Mouse (Mus musculus): Measurements from ENCODE around the gene Nit1.
"Not testable (repeated sequence)": the region's sequence is repeated elsewhere in the genome, so short reads cannot be mapped to it uniquely, and the experiment has no call there.

Gene Nit1

DNA sequence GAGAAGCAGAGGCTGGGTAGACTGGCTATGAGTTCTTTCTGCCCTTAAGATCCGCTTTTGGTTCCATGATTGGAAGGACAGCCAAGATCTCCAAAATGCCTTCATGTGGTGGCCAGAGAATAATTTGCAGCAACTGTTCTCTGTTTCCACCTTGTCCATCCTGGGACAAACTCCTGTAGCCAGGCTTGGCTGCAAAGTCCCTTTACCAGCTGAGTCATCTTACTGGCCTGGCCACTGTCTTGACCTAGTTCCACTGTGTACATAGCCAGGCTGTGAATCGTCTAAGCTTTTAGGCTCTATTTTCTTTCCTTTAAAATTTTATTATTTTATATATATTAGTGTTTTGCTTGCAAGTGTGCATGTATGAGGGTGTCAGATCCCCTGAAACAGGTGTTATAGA lies 3.8 kb upstream of the Nit1 start:
- DNase-seq (ENCODE audit: low spot score): no peak

DNA sequence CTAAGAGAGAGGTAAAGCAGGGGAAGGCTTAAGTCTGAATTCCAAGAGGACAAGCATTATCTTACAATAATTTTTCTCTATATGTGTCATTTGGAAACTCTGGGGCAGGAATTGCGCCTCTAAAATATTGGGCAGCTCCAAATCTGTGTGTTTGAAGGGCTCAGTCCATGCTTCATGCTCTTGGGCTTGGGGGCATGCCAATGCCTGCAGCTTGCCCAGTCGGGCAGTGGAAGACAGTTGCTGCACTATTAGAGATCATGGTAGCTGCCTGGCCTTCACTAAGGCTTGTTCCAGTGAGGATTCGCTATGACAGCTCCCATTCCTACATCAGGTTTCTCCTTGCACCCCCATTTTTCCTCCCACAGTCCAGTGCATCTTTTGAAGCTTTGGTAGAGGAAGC lies 3.2 kb upstream of the Nit1 start:
- DNase-seq (ENCODE audit: low spot score): no peak

DNA sequence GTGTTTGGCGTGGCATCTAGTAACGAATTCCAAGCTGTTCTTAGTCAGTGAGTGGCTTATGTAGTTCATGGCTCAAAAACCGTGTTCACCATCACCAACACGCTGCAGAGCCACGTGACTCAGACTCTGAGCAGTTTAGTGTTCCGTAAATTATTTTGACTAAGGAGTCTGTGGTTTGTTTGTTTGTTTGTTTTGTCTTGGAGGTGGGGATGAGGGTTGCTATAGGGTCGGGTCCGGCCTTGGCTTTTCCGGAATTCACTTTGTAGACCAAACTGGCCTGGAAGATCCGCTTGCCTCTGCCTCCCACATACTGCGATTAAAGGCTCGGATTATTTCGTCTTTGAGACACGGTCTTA lies 627 bp upstream of the Nit1 start:
- no peak for DNase-seq (ENCODE audit: low spot score)

DNA sequence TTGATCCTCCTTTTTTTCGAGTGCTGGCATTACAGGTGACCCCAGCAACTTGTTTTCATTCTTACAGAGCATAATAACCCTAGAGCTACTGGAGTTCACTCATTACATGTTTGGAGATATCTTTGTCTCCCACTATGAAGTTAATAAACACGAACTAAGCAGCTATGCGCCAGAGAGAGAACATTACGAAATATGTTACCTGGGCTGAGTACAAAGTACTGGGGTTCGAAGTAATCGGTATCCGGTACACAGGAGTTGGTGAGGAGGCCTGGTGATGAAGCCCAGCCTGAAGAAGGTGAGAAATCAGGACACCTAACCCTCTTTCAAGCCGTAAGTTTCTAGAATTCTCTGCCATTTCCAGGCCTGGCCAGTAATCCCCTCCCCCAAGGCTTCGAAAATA lies 731 bp downstream of the Nit1 start:
- DNase-seq (ENCODE audit: low spot score): no peak

DNA sequence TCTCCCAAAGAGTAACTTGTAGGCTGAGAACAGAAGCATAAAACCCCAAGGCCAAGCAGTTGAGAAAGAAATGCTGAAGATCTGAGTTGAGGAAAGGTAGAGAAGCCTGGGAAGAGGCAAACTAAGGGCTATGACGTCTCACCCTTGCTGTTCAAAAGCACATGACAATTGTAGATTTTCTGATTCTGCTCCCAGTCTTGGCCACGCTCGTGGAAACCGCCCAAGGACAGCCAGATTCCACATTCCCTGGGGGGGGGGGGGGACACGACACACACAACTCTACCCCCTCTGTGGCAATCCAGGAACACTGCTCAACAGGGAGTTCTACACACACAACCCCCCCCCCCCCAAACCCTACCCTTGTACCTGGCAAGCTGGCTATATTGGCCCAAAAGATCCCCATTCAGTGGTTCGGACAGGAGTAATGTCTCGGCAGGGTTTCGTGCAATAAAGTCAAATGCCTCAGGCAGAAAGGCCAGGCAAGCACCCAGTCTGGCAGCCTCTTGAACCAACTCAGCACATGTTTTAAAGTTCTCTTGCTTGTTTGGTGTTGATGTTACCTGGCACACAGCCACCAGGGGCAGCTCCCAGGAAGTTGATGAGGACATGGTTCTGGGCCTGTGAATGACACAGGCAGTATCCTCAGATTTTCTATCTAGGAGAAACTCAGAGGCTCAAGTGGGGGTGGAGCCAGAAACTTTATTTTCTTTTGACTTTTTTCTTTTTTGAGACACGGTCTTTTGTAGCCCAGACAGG lies 1.3 kb downstream of the Nit1 start:
- DNase-seq (ENCODE audit: low spot score): no peak

DNA sequence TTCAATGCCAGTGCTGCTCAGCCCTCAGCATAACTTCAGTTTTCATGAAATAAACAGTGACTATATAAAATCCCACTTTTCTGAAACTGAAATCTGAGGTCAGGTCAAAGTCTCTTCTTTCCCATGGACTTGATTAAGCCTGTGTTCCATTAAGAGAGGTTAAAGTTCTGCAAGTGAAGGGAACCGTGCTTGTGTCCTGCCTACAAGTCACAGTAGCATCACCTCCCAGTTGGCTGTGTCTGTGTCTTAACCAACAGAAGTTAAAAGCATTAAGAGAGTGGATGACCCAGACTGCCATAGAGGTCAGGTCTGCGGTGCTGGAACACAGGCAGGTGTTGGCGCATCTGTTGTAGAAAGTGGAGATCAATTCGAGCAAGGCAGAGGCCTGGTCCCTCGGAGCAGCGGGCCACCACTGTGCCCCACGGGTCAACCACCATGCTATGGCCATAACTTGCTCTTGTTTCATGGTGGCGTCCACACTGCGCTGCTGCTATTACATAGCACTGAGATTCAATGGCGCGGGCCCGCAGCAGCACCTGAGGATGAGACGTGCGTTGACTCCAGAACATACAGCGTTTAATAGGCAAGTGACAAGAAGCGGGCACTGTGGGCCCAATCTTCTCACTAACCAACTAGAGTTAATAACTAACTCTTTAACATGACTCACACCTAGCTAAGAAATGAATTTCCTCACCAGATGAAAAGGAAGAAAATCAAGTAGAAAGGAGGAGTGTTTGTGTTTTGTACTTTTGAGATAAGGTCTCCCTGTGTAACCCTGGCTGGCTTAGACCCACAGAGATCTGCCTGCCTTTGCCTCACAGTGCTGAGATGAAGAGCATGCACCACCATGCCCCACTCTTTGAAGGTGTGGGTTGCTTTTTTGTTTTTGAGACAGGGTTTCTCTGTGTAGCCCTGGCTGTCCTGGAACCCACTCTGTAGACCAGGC lies 2.9 kb downstream of the Nit1 start:
- no peak for DNase-seq (ENCODE audit: low spot score)

DNA sequence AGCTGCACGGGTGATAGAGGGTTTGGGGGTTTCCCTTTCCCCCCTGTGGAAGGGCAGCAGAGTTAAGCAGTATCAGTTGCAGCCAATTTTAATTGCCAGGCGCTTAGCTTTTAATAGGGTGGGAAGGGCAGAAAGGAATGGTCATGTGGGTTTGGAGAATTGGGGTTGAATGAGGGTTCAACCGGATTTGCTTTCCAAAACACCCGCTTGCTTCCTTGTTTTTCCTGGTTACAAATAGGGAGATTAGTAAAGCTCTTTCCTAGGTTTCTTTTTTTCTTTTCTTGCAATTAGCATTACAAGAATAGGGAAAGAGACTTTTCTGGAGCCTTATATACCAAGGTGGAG lies 15.3 kb downstream of the Nit1 start:
- DNase-seq (ENCODE audit: low spot score): no peak

DNA sequence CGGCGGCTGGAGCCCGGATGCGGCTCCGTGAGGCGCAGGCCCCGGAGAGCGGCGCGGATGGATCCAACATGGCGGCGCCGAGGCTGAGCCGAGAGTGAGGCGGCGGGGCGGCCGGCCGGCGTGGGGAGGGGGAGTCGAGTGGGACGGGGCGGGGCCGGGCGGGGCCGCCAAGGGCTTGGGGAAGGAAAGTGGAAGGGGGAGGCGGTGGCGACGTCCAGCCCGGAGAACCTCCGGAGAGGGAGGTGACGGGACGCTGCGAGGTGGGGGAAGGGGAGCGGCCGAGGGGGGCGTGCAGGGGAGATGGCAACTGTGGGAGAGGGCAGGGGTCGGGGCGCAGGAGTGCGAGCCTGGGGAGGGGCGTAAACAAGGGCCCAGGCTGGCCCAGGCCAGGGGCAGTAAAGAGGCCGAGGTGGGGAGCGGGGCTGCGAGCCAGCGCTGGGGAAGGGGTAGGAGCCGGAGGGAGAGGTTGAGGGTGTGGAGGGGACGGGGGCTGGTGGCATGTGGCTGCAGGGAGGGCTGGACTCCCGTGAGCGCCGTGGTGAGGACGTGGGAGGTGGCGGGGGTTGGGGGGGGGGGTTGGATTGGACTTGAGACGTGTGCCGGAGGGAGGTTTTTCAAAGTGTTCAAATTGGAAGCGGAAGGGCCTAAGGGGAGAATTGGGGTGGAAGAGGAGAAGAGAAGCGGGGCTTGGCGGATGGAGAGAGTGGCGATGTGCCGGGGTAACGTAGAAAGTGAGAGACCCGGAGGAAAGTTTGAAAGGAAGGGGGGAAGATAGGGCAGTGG lies 15.8 kb downstream of the Nit1 start:
- no peak for DNase-seq (ENCODE audit: low spot score)

DNA sequence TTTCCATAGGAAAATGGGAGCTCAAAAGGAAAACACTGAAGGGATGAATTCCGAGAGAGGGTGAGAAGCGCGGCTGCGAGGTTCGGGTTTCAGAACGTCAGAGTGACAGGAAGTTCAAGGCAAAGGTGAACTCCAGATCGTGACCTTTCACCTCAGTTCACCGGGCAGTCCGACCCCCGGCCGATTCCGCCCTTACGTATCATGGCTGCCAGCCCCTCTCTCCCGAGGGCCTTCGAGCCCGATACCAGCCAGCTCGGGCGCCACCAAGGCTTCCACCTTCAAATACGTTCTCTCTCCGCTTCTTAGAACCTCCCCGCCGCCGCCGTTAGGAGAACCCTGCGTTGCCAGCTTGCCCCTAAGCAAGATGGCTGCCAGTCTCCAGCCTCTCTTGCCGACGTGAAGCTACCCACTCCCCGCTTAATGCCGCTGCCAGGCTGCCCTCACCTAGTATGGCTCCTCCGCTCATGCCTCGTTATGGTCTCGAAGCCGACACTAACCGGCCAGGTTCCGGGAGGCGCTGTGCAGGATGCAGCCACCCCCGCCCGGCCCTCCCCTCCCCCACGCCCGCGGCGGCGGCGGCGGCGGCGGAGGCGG lies 16.5 kb downstream of the Nit1 start, which contains the start of gene Dedd:
Gene Dedd, plus strand, starts transcription at position 307 of the 594 bp plus-strand sequence.
- DNase-seq (ENCODE audit: low spot score): peak; percentile 75

DNA sequence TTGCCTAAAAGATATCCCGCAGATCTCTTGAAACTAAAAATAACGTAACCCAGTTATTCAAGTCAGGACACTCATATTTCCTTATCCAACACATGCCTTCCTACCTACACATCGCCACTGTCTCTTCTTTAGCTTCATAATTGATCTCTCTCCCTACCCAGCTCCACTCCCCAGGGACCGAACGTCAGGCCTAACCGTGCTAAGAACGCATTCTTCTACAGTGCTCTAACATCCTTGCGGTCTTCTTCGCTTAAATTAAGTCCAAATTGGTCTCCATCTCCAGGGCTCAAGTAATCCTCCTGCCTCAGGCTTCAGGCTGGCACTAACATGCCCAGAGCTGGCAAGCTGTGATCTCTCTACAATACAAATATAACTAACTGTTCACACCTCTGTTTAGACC lies 17.2 kb downstream of the Nit1 start:
- no peak for DNase-seq (ENCODE audit: low spot score)

DNA sequence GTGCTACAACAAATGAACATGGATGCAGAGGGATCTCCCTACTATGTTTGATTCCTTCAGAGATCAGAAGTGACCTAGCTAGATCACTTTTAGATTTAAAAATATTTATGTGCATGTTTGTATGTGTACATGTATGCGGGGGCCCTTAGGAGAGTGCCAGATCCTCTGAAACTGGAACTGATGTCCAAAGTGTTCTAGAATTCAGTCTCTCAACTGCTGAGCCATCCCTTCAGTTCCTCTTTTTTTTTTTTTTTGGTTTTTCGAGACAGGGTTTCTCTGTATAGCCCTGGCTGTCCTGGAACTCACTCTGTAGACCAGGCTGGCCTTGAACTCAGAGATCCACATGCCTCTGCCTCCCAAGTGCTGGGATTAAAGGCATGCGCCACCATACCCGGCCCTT lies 18.9 kb downstream of the Nit1 start:
- not testable (repeated sequence) for DNase-seq (ENCODE audit: low spot score)

DNA sequence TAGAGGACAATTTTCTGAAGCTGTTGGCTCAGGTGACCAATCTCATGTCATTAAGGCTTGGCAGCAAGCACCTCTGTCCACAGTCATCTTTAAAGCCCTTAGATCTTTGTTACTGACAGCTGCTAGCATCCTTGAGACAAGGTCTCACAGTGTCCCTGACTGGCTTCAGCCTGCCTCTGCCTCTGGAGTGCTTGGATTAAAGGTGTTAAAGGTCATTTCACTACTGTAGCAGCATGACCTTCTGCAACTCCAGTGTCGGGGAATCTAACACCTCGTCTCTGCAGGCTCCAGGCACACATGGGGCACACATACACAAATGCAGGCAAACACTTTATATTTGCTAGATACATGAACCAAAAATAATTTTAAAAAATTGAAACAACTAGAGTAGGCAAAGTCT lies 19.9 kb downstream of the Nit1 start:
- DNase-seq (ENCODE audit: low spot score): no peak

DNA sequence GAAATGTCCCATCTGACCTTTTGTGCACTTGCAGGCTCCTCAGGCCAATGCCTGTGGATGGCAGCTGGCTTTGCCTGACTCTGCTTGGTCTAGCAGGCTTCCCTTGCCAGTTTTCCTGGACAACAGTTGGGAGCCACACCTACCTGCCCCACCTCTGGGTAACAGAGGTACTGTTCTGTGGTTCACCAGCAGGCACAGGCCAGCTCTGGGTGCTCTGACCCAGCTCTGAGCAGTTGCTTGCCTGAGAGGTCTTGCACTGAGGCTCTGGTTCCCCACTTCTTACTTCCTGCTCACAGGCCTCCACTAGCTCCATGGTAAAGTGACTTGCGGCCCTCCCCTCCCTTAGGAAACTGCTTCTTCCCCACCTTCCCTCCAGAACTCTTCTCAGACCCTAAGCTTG lies 23.4 kb downstream of the Nit1 start:
- DNase-seq (ENCODE audit: low spot score): no peak

DNA sequence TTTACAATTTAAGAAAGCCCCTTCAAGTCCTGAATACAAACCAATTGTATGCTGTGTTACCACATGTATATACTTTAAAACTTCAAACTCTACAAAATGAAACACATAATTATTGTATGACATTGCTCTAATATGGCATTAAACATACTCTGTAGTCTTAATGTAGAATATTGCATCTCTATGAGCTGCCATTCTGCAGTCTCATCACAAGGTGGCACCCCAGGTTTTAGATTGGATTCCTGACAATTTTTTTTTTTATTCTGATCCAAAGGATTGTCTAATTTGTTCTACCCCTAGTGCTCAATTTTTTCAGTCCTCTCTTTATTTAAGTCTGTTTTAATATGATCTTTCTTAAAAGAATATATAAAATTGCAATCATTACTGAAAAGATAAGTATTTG lies 24.0 kb downstream of the Nit1 start:
- no peak for DNase-seq (ENCODE audit: low spot score)

DNA sequence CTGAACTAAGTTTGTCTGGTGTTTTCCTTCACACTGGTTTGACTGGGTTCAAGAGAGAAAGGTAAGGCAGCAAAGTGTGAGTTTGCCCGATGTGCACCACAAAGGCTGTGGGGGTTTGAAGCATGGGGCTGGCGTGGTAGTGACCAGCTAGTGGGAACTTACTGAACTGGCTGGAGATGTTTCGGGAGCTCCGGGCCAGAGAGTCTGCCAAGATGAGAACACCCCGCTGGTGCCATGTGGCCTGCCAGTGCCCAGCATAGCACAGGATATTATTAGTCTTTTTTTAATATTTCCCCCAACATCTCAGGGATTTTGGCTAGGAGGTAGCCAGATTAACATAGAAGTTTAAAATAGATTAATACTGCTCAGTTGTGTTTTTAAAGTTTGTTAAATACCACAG lies 25.3 kb downstream of the Nit1 start:
- no peak for DNase-seq (ENCODE audit: low spot score)

DNA sequence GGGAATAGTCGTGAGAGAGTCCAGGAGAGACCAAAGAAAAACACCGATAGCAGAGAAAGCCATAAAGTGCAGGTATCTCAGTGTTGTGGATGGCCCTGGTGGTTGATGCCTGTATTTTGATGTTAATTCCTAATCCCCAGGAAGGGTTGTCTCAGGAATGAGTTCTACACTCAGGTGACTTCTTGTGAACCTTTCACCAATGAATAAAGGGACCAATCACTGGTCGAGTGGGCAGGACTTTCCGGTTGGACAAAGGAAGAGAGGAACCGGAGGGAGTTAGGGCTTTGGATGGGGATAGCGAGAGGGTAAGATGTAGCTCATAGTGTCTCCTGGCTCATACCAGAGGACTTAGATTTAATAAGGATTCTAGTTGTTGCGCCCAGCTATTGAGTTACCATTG lies 25.7 kb downstream of the Nit1 start:
- no peak for DNase-seq (ENCODE audit: low spot score)

DNA sequence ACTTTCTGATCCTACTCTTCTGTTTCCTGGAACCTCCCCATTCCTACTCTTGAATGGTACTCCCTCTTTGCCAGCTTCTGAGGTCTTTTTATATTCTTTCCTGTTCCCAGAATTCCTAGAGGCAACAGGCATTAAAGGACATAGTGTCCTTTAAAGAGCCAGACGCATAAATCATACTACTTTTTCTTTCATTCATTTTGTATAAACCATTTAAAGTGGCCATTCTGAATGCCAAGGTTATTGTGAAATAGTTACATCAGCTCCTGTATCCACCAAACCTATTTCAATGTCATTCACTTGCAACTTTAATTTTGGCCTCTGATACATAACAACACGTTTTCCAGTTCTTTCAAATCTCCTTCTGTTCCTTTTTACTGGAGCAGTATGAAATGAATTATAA lies 36.1 kb downstream of the Nit1 start:
- DNase-seq (ENCODE audit: low spot score): no peak

DNA sequence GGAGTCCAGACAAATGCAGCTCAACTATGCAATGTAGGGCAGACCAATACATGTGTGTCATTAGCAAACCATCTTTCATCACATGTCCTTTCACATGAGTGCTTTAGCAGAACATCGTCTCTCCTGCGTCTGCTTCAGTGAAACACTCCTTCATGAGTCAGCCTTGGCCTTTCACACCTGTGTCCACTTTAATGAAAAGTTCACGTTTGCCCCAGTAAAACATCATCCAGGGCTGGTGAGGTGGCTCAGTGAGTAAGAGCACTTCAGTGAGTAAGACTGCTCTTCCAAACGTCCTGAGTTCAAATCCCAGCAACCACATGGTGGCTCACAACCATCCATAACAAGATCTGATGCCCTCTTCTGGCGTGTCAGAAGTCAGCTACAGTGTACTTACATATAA lies 39.3 kb downstream of the Nit1 start:
- not testable (repeated sequence) for DNase-seq (ENCODE audit: low spot score)

DNA sequence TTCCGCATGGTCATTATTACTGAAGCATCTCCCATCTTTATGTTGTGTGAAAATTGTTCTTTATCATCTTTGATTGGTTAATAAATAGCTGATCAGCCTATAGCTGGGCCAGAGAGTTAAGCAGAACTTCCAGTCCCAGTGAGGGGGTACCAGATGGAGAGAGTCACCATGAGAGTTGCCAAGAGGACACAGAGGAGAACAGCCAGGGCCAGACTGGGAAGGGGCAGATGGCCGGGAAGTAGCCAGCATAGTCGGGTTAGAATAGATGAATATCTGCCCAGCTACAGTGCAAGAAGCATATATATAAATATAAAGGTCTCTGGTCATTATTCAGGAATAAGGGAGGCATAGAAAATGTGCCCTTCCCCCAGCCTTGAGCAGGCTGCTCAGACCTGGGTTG lies 47.2 kb downstream of the Nit1 start:
- no peak for DNase-seq (ENCODE audit: low spot score)

DNA sequence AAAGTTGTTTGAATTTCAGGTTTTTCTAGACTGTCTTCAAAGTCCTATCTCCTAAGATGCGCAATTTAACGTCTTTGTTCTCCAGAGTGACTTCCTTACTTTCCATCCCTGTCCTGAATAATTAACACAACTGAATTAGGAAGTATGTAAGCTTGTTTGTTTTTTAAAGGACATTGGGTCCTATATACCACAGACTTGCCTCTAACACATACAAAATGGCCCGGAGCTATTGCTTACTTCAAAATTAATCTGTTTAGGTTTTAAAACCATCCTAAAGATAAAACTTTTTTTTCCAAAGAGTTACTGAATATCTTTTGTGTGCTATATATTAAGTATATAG lies 50.4 kb downstream of the Nit1 start:
- no peak for DNase-seq (ENCODE audit: low spot score)

DNA sequence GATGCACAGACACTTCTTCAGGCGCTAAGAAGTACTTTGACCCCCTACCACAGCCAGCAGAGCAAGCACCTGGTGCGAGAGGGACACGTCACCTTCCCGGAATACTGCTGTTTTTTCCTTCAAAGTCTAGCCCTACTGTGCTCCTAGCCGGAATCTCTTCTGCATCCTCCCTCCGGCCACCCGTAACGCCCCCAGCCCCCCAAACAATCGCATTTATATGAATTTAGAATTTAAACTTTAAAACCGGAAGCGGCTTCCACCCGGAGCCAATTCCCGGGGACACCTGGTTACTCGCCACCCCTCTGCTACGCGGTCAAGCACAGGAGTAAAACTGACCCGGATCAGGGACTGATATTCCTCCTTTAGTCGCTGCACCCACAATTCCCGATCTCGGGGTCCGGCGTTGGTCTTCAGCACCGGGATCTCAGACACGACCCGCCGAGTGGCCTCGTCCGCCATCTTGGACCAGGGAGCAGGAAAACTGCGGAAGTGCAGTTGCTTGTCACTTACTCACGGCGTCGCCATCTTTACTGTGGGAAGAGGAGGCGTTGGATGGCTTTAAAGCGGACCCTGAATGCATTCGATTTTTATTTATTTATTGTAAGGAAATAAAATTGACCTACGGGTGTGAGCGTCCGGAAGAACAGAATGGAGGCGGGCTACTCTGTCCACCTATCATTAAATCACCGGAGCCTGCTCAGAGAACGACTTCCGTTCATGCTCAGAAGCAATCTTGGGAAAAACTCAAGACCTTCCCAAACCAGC lies 51.0 kb downstream of the Nit1 start, which contains the start of gene Ufc1:
Gene Ufc1, minus strand, starts transcription at position 727 of the 765 bp plus-strand sequence.
- peak; percentile 82 for DNase-seq (ENCODE audit: low spot score)

DNA sequence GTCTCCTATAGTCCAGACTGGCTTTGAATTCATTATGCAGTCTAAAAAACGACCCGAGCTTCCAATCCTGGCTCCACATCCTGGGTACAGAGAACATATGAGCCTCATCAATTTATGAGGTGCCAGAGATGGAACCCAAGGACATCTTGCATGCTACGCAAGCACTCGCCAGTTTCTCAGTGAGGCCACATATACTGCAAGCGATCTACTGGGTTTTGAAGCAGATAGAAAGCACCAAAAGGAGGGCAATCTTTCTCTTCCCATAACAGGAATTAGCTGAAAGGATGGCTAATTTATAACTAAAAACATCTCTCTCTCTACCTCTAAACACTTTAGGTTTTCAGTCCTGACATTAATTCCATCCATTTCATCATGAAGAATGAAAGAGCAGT lies 51.5 kb downstream of the Nit1 start:
- DNase-seq (ENCODE audit: low spot score): no peak
